Mouse (Mus musculus) forebrain, embryonic 16.5 days (tissue): Measurements from ENCODE around the gene Slc39a3. TPM values are rescaled to one million over a fixed set of nuclear protein-coding genes. Genes with fewer than 3 reads are reported as not detected.

Source experiments
- ATAC-seq: fragments of 200-750 bp; cut with Nextera tagmentation; 2 replicates; pipeline ENCODE4 v1.8.0; 2017; ENCODE audit warnings: mild to moderate bottlenecking, moderate library complexity
- H3K27ac ChIP-seq: fragments of 300-500 bp; sonication (generic); 2 replicates; pipeline ENCODE4 v1.5.1; 2014; ENCODE audit warnings: low read length, control low read depth
- H3K27me3 ChIP-seq: fragments of 300-500 bp; sonication (generic); replicated peaks from 2 replicates; pipeline ENCODE4 v1.6.1; 2014; ENCODE audit warnings: low read length; ENCODE audit not compliant: control insufficient read depth, insufficient read depth
- H3K36me3 ChIP-seq: fragments of 300-500 bp; sonication (generic); 2 replicates; pipeline ENCODE4 v1.6.1; 2014; ENCODE audit not compliant: control insufficient read depth, insufficient read depth
- H3K4me1 ChIP-seq: fragments of 300-500 bp; sonication (generic); replicated peaks from 2 replicates; pipeline ENCODE4 v1.6.1; 2014; ENCODE audit warnings: low read length; ENCODE audit not compliant: control insufficient read depth, insufficient read depth
- H3K4me2 ChIP-seq: fragments of 300-500 bp; sonication (generic); 2 replicates; pipeline ENCODE4 v1.6.1; 2014; ENCODE audit warnings: mild to moderate bottlenecking, low read length, control low read depth
- H3K4me3 ChIP-seq: fragments of 300-500 bp; sonication (generic); replicated peaks from 2 replicates; pipeline ENCODE4 v1.5.1; 2014; ENCODE audit warnings: mild to moderate bottlenecking, low read length, control low read depth
- H3K9ac ChIP-seq: fragments of 300-500 bp; sonication (generic); replicated peaks from 2 replicates; pipeline ENCODE4 v1.6.1; 2014; ENCODE audit warnings: low read depth, low read length, control low read depth
- H3K9me3 ChIP-seq: fragments of 300-500 bp; sonication (generic); 2 replicates; pipeline ENCODE4 v1.6.1; 2016; ENCODE audit warnings: low read length; ENCODE audit not compliant: control insufficient read depth
- WGBS: fragments of 180-500 bp; shearing (Covaris S2); extraction: QIAGEN DNeasy Blood & Tissue Kit; methylation state at CpG from one replicate; pipeline ENCODE4 v1.1.7; 2014; 5-methylcytosine and 5-hydroxymethylcytosine counted together
- polyA plus RNA-seq: library from polyadenylated mRNA; unstranded; fragments of >200 nt; fragmentation: Nextera tagmentation; extraction: Ambion mirVana; gene quantifications from 2 replicates; pipeline ENCODE4 v1.2.1, GENCODE M21; 2015

The Slc39a3 gene
- polyA plus RNA-seq, 1 experiment from 2014 or later: 54.0 TPM

DNA sequence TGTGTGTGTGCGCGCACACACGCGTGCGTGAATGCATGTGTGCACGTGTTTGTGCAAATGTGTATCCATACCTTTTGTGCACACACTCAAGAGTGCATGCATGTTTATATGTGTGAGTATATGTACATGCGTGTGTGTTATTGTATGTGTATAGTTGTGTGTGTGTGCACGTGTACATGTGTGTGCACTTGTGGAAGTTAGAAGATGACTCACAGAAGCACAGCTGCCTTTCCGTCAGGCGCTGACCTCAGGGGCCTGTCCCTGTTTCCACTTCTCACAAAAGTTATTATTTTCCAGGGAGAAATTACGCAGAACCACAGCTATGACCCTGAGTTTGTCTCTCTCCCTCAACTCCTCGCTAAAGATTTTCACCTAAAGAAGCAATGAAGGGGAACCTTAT is 53.0 kb downstream of the Slc39a3 start:
- Histone ChIP-seq H3K4me1 (peaks cover 6% of the 10 kb centered on the region; the same call in 1 of the 2 replicates), H3K4me2 (no peak overlapping the region), H3K36me3 (no peaks in the 10 kb centered on the region), H3K9ac (no peak overlapping the region), H3K27me3 (peaks cover 24% of the 10 kb centered on the region), H3K4me3 (no peak overlapping the region), H3K9me3 (no peaks in the 10 kb centered on the region), H3K27ac (no peak overlapping the region)
- no peak for ATAC-seq
- 91% methylated on average over 12 of the region's 12 CpGs for WGBS

DNA sequence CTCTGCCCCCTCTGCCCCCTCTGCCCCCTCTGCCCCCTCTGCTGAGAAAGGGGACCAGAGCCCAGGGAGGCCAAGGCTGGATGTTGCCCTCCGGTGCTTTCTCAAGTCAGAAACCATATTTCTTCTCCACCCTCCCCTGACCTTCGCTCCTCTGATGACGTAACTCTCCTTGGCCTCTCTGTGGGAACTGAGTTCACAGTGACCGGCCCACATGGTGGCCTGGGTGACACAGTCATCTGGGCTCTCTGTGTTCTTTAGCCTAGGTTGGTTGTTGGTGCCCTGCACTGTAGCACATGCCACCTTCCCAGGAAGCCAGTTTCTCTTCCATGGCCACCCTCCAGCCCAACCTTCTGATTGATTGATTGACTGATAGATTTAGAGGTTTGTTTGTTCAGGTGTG is 54.8 kb downstream of the Slc39a3 start:
- H3K4me1 ChIP-seq: peaks cover 6% of the 10 kb centered on the region; the same call in 1 of the 2 replicates
- H3K27me3 ChIP-seq: peaks cover 24% of the 10 kb centered on the region
- no peaks in the 10 kb centered on the region for H3K9me3 ChIP-seq
- no peak overlapping the region for H3K4me2 ChIP-seq
- H3K36me3 ChIP-seq: no peaks in the 10 kb centered on the region
- no peak for ATAC-seq
- no peak overlapping the region for H3K27ac ChIP-seq
- WGBS: 92% methylated on average over 4 of the region's 4 CpGs
- H3K4me3 ChIP-seq: no peak overlapping the region
- no peak overlapping the region for H3K9ac ChIP-seq

DNA sequence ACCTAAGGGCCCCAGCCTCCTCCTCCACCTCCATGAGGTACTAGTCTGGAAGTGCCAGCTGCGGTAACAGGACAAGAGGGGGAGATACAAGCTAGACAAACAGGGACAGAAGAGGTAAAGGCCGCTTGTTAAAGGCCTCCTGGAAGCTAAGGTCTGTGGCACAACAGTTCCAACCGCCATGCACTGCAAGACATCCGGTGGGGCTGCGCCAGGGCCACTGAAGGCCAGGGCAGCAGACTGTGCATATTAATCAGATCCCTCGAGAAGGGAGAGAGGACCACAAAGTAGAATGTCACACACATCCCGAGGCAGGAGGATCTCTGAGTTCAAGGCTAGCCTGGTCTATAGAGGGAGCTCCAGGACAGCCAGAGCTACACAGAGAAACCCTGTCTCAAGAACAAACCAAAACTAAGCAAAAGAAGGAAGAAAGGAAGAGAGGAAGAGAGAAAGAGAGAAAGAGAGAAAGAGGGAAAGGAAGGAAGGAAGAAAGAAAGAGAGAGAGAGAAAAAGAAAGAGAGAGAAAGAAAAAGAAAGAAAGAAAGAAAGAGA is 55.6 kb downstream of the Slc39a3 start:
- Histone ChIP-seq H3K4me2 (no peak overlapping the region), H3K4me1 (peaks cover 6% of the 10 kb centered on the region; the same call in 1 of the 2 replicates), H3K4me3 (no peak overlapping the region), H3K27me3 (peaks cover 20% of the 10 kb centered on the region), H3K9ac (no peak overlapping the region), H3K27ac (no peak overlapping the region), H3K36me3 (no peaks in the 10 kb centered on the region), H3K9me3 (no peaks in the 10 kb centered on the region)
- ATAC-seq: no peak
- 58% methylated on average over 7 of the region's 7 CpGs for WGBS

Other genes starting within 250 kb of the Slc39a3 start
- 62.6 and 65.1 TPM in 2 replicates for gene Sf3a2, start 239.2 kb downstream of the Slc39a3 start, polyA plus RNA-seq
- 129 and 143 TPM in 2 replicates for gene Plekhj1, start 238.8 kb downstream of the Slc39a3 start, polyA plus RNA-seq
- 0.15 TPM in 1 of 2 replicates, not detected in the other for gene Amh, start 232.2 kb downstream of the Slc39a3 start, polyA plus RNA-seq
- not detected in 2 replicates for gene Jsrp1, start 223.9 kb downstream of the Slc39a3 start, polyA plus RNA-seq
- 1,342 and 1,351 TPM in 2 replicates for gene Oaz1, start 210.8 kb downstream of the Slc39a3 start, polyA plus RNA-seq
- 6.0 and 9.3 TPM in 2 replicates for gene Lingo3, start 193.4 kb downstream of the Slc39a3 start, polyA plus RNA-seq
- 223 and 228 TPM in 2 replicates for gene Lsm7, start 182.2 kb downstream of the Slc39a3 start, polyA plus RNA-seq
- gene Sppl2b, start 182.2 kb downstream of the Slc39a3 start, polyA plus RNA-seq: 64.9 and 78.6 TPM in 2 replicates
- gene Tmprss9, start 165.6 kb downstream of the Slc39a3 start, polyA plus RNA-seq: 0.24 and 0.25 TPM in 2 replicates
- 298 and 299 TPM in 2 replicates for gene Timm13, start 136.5 kb downstream of the Slc39a3 start, polyA plus RNA-seq
- gene Lmnb2, start 119.2 kb downstream of the Slc39a3 start, polyA plus RNA-seq: 53.2 and 59.8 TPM in 2 replicates
- gene Gadd45b, start 107.4 kb downstream of the Slc39a3 start, polyA plus RNA-seq: 5.8 and 7.0 TPM in 2 replicates
- 41.0 and 47.4 TPM in 2 replicates for gene Gng7, start 22.5 kb downstream of the Slc39a3 start, polyA plus RNA-seq
- gene Diras1, start 11.8 kb downstream of the Slc39a3 start, polyA plus RNA-seq: 37.6 and 45.4 TPM in 2 replicates
- gene Sgta, start 22.8 kb upstream of the Slc39a3 start, polyA plus RNA-seq: 325 and 344 TPM in 2 replicates
- gene Thop1, start 32.6 kb upstream of the Slc39a3 start, polyA plus RNA-seq: 69.4 and 70.4 TPM in 2 replicates
- gene Creb3l3, start 61.4 kb upstream of the Slc39a3 start, polyA plus RNA-seq: 0.17 and 0.66 TPM in 2 replicates
- gene Map2k2, start 68.5 kb upstream of the Slc39a3 start, polyA plus RNA-seq: 210 and 213 TPM in 2 replicates
- gene Zbtb7a, start 97.8 kb upstream of the Slc39a3 start, polyA plus RNA-seq: 11.6 and 11.8 TPM in 2 replicates
- gene Pias4, start 130.5 kb upstream of the Slc39a3 start, polyA plus RNA-seq: 48.5 and 62.7 TPM in 2 replicates
- gene Eef2, start 139.2 kb upstream of the Slc39a3 start, polyA plus RNA-seq: 652 and 674 TPM in 2 replicates
- 55.1 and 56.9 TPM in 2 replicates for gene Dapk3, start 145.6 kb upstream of the Slc39a3 start, polyA plus RNA-seq
- gene 4930442H23Rik, start 146.4 kb upstream of the Slc39a3 start, polyA plus RNA-seq: not detected in 2 replicates
- 0.11 TPM in 1 of 2 replicates, not detected in the other for gene Nmrk2, start 164.6 kb upstream of the Slc39a3 start, polyA plus RNA-seq
- gene Atcay, start 193.4 kb upstream of the Slc39a3 start, polyA plus RNA-seq: 81.4 and 94.9 TPM in 2 replicates
- 18.4 and 24.0 TPM in 2 replicates for gene Zfr2, start 195.7 kb upstream of the Slc39a3 start, polyA plus RNA-seq
- 28.8 and 44.2 TPM in 2 replicates for gene Matk, start 215.5 kb upstream of the Slc39a3 start, polyA plus RNA-seq
- gene Mrpl54, start 229.5 kb upstream of the Slc39a3 start, polyA plus RNA-seq: 84.0 and 90.1 TPM in 2 replicates
- gene Apba3, start 229.5 kb upstream of the Slc39a3 start, polyA plus RNA-seq: 39.1 and 41.6 TPM in 2 replicates